Mouse (Mus musculus): Measurements from ENCODE around the gene Gtpbp2. TPM values are rescaled to one million over a fixed set of nuclear protein-coding genes. Genes with fewer than 3 reads are reported as not detected.

The Gtpbp2 gene
- polyA plus RNA-seq, 1 experiment from 2014 or later: 37.9 TPM

GRCm38 (mm10) chr17:46162551-46162950, 1.7 kb downstream of the Gtpbp2 start:
- ATAC-seq (ENCODE audit: insufficient read depth) (no peak), DNase-seq (no peak)
- Histone ChIP-seq H3K9ac (no peak overlapping the region), H3K9me3 (ENCODE audit: low read depth, low read length) (no peaks in the 10 kb centered on the region), H3K36me3 (ENCODE audit: insufficient read depth) (peaks cover 35% of the 10 kb centered on the region), H3K4me3 (ENCODE audit: low read depth, low read length) (peak overlapping the region; percentile 81), H3K4me1 (ENCODE audit: insufficient read depth) (peaks cover 17% of the 10 kb centered on the region; the same call in 1 of the 2 replicates), H3K27me3 (ENCODE audit: insufficient read depth, low read length) (no peaks in the 10 kb centered on the region), H3K4me2 (peak overlapping the region; percentile 94), H3K27ac (ENCODE audit: low read depth) (no peak overlapping the region; the same call in 1 of the 2 replicates)
- TF ChIP-seq CTCF (IDR thresholded peaks at IDR 0.05; ENCODE audit: low read depth): no peak
- 81% methylated on average over 7 of the region's 7 CpGs for WGBS

- ATAC-seq (ENCODE audit: insufficient read depth) (no peak), DNase-seq (peak; percentile 53)
- H3K4me1 ChIP-seq (ENCODE audit: insufficient read depth): peaks cover 17% of the 10 kb centered on the region; the same call in 1 of the 2 replicates
- H3K36me3 ChIP-seq (ENCODE audit: insufficient read depth): peaks cover 40% of the 10 kb centered on the region
- H3K9me3 ChIP-seq (ENCODE audit: low read depth, low read length): no peaks in the 10 kb centered on the region
- H3K4me2 ChIP-seq: peak overlapping the region; percentile 94
- H3K9ac ChIP-seq: no peak overlapping the region
- no peaks in the 10 kb centered on the region for H3K27me3 ChIP-seq (ENCODE audit: insufficient read depth, low read length)
- peak overlapping the region; percentile 81; the same call in 1 of the 2 replicates for H3K4me3 ChIP-seq (ENCODE audit: low read depth, low read length)
- WGBS: 53% methylated on average over 9 of the region's 9 CpGs
- no peak overlapping the region; the same call in 1 of the 2 replicates for H3K27ac ChIP-seq (ENCODE audit: low read depth)
- TF ChIP-seq CTCF (IDR thresholded peaks at IDR 0.05; ENCODE audit: low read depth): no peak
Measured at GRCm38 (mm10) chr17:46162951-46163421, 2.2 kb downstream of the Gtpbp2 start.

GRCm38 (mm10) chr17:46164301-46164700, 3.5 kb downstream of the Gtpbp2 start:
- peaks cover 17% of the 10 kb centered on the region; the same call in 1 of the 2 replicates for H3K4me1 ChIP-seq (ENCODE audit: insufficient read depth)
- no peaks in the 10 kb centered on the region for H3K27me3 ChIP-seq (ENCODE audit: insufficient read depth, low read length)
- TF ChIP-seq CTCF (IDR thresholded peaks at IDR 0.05; ENCODE audit: low read depth): no peak
- H3K4me2 ChIP-seq: no peak overlapping the region
- no peaks in the 10 kb centered on the region for H3K9me3 ChIP-seq (ENCODE audit: low read depth, low read length)
- no peak overlapping the region for H3K4me3 ChIP-seq (ENCODE audit: low read depth, low read length)
- no peak overlapping the region for H3K9ac ChIP-seq
- DNase-seq: no peak
- ATAC-seq (ENCODE audit: insufficient read depth): no peak
- H3K36me3 ChIP-seq (ENCODE audit: insufficient read depth): peaks cover 53% of the 10 kb centered on the region
- 90% methylated on average over 8 of the region's 8 CpGs for WGBS
- no peak overlapping the region for H3K27ac ChIP-seq (ENCODE audit: low read depth)

GRCm38 (mm10) chr17:46164791-46165190, 4.0 kb downstream of the Gtpbp2 start:
- DNase-seq (no peak), ATAC-seq (ENCODE audit: insufficient read depth) (no peak)
- no peaks in the 10 kb centered on the region for H3K27me3 ChIP-seq (ENCODE audit: insufficient read depth, low read length)
- WGBS: 93% methylated on average over 10 of the region's 10 CpGs
- H3K4me3 ChIP-seq (ENCODE audit: low read depth, low read length): no peak overlapping the region
- H3K36me3 ChIP-seq (ENCODE audit: insufficient read depth): peaks cover 58% of the 10 kb centered on the region
- peaks cover 17% of the 10 kb centered on the region; the same call in 1 of the 2 replicates for H3K4me1 ChIP-seq (ENCODE audit: insufficient read depth)
- H3K9me3 ChIP-seq (ENCODE audit: low read depth, low read length): no peaks in the 10 kb centered on the region
- no peak overlapping the region for H3K27ac ChIP-seq (ENCODE audit: low read depth)
- no peak for TF ChIP-seq CTCF (IDR thresholded peaks at IDR 0.05; ENCODE audit: low read depth)
- no peak overlapping the region for H3K9ac ChIP-seq
- H3K4me2 ChIP-seq: no peak overlapping the region

GRCm38 (mm10) chr17:46165460-46165859, 4.6 kb downstream of the Gtpbp2 start:
- Histone ChIP-seq H3K27me3 (ENCODE audit: insufficient read depth, low read length) (no peaks in the 10 kb centered on the region), H3K9me3 (ENCODE audit: low read depth, low read length) (no peaks in the 10 kb centered on the region), H3K4me2 (no peak overlapping the region), H3K4me1 (ENCODE audit: insufficient read depth) (peaks cover 17% of the 10 kb centered on the region; the same call in 1 of the 2 replicates), H3K27ac (ENCODE audit: low read depth) (no peak overlapping the region), H3K4me3 (ENCODE audit: low read depth, low read length) (no peak overlapping the region), H3K9ac (no peak overlapping the region), H3K36me3 (ENCODE audit: insufficient read depth) (peaks cover 64% of the 10 kb centered on the region)
- 86% methylated on average over 12 of the region's 12 CpGs for WGBS
- DNase-seq (no peak), ATAC-seq (ENCODE audit: insufficient read depth) (no peak)
- no peak for TF ChIP-seq CTCF (IDR thresholded peaks at IDR 0.05; ENCODE audit: low read depth)

- Histone ChIP-seq H3K4me2 (no peak overlapping the region), H3K9me3 (ENCODE audit: low read depth, low read length) (no peaks in the 10 kb centered on the region), H3K9ac (no peak overlapping the region), H3K27ac (ENCODE audit: low read depth) (no peak overlapping the region), H3K27me3 (ENCODE audit: insufficient read depth, low read length) (no peaks in the 10 kb centered on the region), H3K4me1 (ENCODE audit: insufficient read depth) (peaks cover 17% of the 10 kb centered on the region; the same call in 1 of the 2 replicates), H3K4me3 (ENCODE audit: low read depth, low read length) (no peak overlapping the region), H3K36me3 (ENCODE audit: insufficient read depth) (peaks cover 70% of the 10 kb centered on the region)
- no peak for TF ChIP-seq CTCF (IDR thresholded peaks at IDR 0.05; ENCODE audit: low read depth)
- WGBS: 80% methylated on average over 5 of the region's 5 CpGs
- ATAC-seq (ENCODE audit: insufficient read depth): no peak
- no peak for DNase-seq
Measured at GRCm38 (mm10) chr17:46166270-46166669, 5.4 kb downstream of the Gtpbp2 start.

- peak; percentile 49 for TF ChIP-seq CTCF (IDR thresholded peaks at IDR 0.05; ENCODE audit: low read depth)
- WGBS: 83% methylated on average over 11 of the region's 11 CpGs
- Histone ChIP-seq H3K27me3 (ENCODE audit: insufficient read depth, low read length) (no peaks in the 10 kb centered on the region), H3K4me3 (ENCODE audit: low read depth, low read length) (no peak overlapping the region), H3K36me3 (ENCODE audit: insufficient read depth) (peaks cover 76% of the 10 kb centered on the region), H3K9me3 (ENCODE audit: low read depth, low read length) (no peaks in the 10 kb centered on the region), H3K4me2 (no peak overlapping the region), H3K27ac (ENCODE audit: low read depth) (no peak overlapping the region), H3K4me1 (ENCODE audit: insufficient read depth) (peaks cover 13% of the 10 kb centered on the region; the same call in 1 of the 2 replicates), H3K9ac (no peak overlapping the region)
- ATAC-seq (ENCODE audit: insufficient read depth) (no peak), DNase-seq (peak; percentile 34)
Measured at GRCm38 (mm10) chr17:46167014-46167413, 6.2 kb downstream of the Gtpbp2 start.

Data from lung, embryonic 14.5 days (tissue).